Mouse (Mus musculus): ENCODE measurements around the gene Upk3bl. TPM values are rescaled to one million over a fixed set of nuclear protein-coding genes. Genes with fewer than 3 reads are reported as not detected.
"Not testable (repeated sequence)": the region's sequence is repeated elsewhere in the genome, so short reads cannot be mapped to it uniquely, and the experiment has no call there.

Upk3bl gene
- total RNA-seq, 2 experiments from 2014 or later = not detected

DNA sequence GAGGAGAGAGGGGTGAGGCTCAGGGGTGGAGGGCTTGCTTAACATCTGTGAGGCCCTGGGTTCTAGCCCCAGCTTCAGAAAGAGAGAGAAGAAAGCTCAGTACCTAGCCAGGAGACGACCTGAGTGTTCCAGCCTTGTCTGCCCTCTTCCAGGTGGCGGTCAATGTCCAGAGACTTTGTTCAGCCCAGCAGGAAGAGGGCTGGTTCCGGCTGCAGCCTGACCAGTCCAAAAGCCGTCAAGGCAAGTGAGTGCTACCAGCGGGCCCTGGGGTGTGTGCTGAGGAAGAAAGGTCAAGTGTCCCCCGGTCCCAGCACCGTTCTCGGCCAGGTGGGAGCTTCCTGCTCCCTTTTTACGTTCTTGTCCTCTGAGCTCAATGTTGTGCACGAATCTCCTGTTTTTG is 44.2 kb downstream of the Upk3bl start:
- H3K27ac ChIP-seq = no peak overlapping the region
- no peak for DNase-seq
- no peak overlapping the region for H3K4me3 ChIP-seq
- TF ChIP-seq CTCF (IDR thresholded peaks at IDR 0.05) = no peak
- intact Hi-C loops (cut with DNase I) = no loop called here

DNA sequence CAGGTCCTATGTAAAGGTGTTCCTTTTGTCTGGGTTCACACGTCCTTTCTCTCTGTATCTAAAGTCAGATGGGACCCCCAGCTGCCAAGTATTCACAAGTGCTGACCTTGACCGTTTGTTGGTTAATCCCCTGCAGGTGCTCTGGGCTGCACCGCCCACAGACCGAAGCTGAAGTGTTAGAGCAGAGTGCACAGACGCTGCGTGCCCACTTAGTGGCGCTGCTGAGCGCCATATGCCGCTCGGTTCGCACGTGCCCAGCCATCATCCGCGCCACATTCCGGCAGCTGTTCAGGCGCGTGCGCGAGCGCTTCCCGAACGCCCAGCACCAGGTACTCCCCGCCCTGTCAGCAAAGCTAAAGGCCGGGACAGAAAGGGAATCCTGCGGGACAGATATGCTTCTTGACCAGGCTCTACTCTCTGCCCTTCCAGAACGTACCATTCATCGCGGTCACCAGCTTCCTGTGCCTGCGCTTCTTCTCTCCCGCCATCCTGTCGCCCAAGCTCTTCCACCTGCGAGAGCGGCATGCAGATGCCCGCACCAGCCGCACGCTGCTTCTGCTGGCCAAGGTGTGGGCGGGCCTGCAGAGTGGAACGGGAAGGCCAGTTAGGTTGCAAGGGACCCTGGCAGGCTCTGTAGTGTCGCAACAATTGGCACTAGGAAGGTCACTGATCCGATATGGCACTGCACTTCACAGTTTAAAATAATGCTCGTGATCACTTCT is 48.0 kb downstream of the Upk3bl start:
- peak; percentile 85 for TF ChIP-seq CTCF (IDR thresholded peaks at IDR 0.05)
- peak; percentile 75 for DNase-seq
- peak overlapping the region; percentile 41 for H3K4me3 ChIP-seq
- H3K27ac ChIP-seq = peak overlapping the region; percentile 9; the same call in 1 of the 2 replicates
- intact Hi-C loops (cut with DNase I) = no loop called here

DNA sequence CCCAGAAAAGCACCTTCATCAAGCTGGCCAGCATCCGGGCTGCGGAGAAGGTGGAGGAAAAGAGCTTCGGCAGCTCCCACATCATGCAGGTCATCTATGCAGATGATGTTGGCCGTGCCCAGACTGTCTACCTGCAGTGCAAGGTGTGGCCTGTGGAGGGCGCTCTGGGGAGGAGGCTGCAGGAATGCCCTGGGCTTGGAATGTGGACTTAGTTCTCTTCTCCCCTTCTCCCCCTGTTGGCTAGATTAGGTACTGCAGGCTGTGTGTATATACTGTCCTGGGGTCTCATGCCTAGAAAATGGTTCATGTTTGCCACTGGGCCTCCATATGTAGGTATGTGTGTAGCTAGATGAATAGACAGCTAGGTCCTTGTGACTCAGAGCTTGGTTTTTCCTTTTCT is 50.2 kb downstream of the Upk3bl start:
- no peak for DNase-seq
- intact Hi-C loops (cut with DNase I) = no loop called here
- H3K27ac ChIP-seq = no peak overlapping the region
- H3K4me3 ChIP-seq = no peak overlapping the region
- TF ChIP-seq CTCF (IDR thresholded peaks at IDR 0.05) = peak; percentile 57

DNA sequence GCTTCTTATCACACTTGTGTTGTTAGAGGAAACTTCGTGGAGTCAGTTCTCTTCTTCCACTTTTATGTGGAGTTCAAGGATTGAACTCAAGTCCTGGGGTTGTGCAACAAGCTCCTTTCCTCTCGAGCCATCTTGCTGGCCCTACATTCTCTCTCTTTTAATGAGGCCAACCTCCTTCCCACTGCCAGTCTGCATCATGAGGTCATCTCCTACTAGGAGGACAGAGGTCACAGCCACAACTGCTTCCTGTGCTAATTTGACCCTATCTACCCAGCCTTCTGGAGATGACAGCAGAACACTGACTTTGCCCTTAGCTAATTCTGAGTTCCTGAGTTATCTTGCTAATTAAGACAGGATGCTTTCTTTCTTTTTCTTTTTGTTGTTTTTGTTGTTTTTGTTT is 54.2 kb downstream of the Upk3bl start:
- TF ChIP-seq CTCF (IDR thresholded peaks at IDR 0.05) = no peak
- intact Hi-C loops (cut with DNase I) = no loop called here

DNA sequence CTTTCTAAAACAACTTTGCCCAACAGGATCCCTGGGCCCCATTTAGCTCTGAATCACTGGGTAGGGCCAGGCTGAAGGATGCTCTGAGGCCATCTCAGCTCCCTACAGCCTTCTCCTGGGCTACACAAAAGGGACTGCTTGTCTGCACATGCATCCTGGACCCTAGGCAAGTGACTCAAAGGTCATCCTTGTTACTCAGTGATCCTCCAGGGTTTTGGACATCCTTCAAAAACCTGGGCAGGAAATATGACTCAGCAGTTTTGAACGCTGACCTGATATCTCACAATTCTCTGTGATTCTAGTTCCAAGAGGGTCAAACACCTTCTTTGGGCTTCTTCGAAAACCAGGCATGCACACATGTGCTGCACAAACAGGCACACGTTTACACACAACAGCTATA is 54.8 kb downstream of the Upk3bl start:
- no peak for TF ChIP-seq CTCF (IDR thresholded peaks at IDR 0.05)
- DNase-seq = no peak
- intact Hi-C loops (cut with DNase I) = no loop called here
- Histone ChIP-seq H3K4me3 (no peak overlapping the region), H3K27ac (no peak overlapping the region)

More for the DNA sequence above, 54.2 kb downstream of the Upk3bl start:
- no peak overlapping the region for H3K4me3 ChIP-seq
- no peak for DNase-seq
- H3K27ac ChIP-seq = no peak overlapping the region

DNA sequence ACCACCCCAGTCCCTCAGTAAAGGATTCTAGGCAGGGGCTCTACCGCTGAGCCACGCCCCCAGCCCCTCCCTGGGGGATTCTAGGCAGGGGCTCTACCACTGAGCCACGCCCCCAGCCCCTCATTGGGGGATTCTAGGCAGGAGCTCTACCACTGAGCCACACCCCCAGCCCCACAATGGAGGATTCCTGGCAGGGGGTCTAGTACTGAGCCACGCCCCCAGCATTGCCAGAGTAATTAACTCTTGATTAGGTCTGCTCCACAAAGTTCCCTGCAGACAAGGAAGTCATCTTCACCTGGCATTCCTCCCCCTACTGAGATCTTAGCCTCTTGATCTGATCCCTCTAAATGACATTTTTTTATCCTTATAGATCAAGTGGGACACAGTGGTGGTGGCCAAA is 59.3 kb downstream of the Upk3bl start:
- H3K27ac ChIP-seq; H3K4me3 ChIP-seq; DNase-seq; intact Hi-C loops (cut with DNase I): not testable (repeated sequence)

Small RNA genes within 50 kb of the gene (microRNA-seq; reads per million reads assigned to microRNA genes)
- gene Mir7035 = 4.3 reads per million

Other genes with a start within 250 kb of the Upk3bl start
- gene Srrm3, start 247.6 kb upstream of the Upk3bl start, total RNA-seq (2021) = not detected
- gene Hspb1, start 166.6 kb upstream of the Upk3bl start, total RNA-seq (2021) = 100 to 1,000 TPM; 253 to 325 TPM
- 100 to 1,000 TPM; 289 to 303 TPM for gene Ywhag, start 119.9 kb upstream of the Upk3bl start, total RNA-seq (2021)
- under 1 TPM; 0.22 to 0.59 TPM for gene Ssc4d, start 80.0 kb upstream of the Upk3bl start, total RNA-seq (2021)
- not detected for gene Zp3, start 74.4 kb upstream of the Upk3bl start, total RNA-seq (2021)
- gene Dtx2, start 59.7 kb upstream of the Upk3bl start, total RNA-seq (2021) = 1 to 10 TPM; 6.5 to 8.2 TPM
- gene Upk3b, start 16.0 kb upstream of the Upk3bl start, total RNA-seq (2021) = not detected
- 10 to 100 TPM; 25.0 to 28.8 TPM for gene Rasa4, start 29.4 kb downstream of the Upk3bl start, total RNA-seq (2021)
- gene Polr2j, start 62.1 kb downstream of the Upk3bl start, total RNA-seq (2021) = 10 to 100 TPM; 62.9 to 69.6 TPM
- gene Lrwd1, start 81.6 kb downstream of the Upk3bl start, total RNA-seq (2021) = 1 to 10 TPM; 4.6 to 5.5 TPM
- gene Alkbh4, start 81.7 kb downstream of the Upk3bl start, total RNA-seq (2021) = 1 to 10 TPM; 4.4 to 5.7 TPM
- under 1 TPM; 0.43 to 0.75 TPM for gene Orai2, start 116.2 kb downstream of the Upk3bl start, total RNA-seq (2021)
- gene Prkrip1, start 144.5 kb downstream of the Upk3bl start, total RNA-seq (2021) = 10 to 100 TPM; 20.3 to 23.6 TPM
- gene Sh2b2, start 192.1 kb downstream of the Upk3bl start, total RNA-seq (2021) = 1 to 10 TPM; 2.4 to 3.0 TPM

Measured in gastrocnemius, adult 2 months (tissue).